Mouse (Mus musculus): ENCODE data around the gene Nptx2.

DNA sequence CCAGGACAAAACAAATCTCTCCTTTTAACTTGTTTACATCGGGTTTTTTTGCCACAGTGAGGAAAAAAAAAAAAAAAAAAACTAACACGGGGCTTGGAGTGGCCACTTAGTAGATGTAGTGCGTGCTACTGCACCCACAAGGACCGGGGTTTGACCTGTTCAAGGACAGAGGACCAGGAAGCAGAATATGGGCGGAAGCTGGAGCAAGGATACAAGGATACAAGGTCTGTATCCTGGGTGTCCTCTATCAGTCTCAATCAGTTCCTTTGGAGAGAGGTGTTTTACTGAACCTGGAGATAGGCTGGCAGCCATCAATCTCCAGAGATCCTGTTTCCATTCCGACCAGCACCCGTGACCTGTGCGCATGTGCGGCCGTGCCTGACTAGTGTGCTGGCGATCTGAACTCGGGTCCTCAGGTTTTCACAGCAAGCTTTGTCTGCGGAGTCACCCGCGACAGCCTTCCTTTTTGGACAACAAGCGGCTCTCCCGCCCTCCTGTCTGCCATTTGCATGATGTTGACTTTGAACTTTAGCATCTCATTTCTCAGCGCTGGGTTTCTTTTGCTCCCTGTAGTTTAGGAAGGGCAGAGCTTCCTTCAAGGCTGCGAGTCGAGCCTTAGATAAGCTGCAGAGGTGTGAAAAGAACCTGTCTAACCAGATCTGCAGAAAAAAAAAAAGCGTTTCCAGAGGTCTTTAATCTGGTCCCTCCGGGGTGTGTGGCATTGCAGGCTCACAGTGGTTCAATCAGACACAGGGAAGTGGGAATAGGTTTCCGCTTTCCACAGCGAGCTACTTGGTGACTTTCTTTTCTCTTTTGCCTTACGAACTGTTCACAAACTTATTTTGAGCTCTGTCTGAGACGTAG lies 38.8 kb upstream of the Nptx2 start:
- no peak for TF ChIP-seq MAX (IDR thresholded peaks at IDR 0.05; ENCODE audit: low read length)
- TF ChIP-seq POLR2AphosphoS2 (IDR thresholded peaks at IDR 0.05; ENCODE audit: low read depth, low read length), result no peak

All from CH12.LX (cell line).